Mouse (Mus musculus): ENCODE data around the gene Ensa. TPM values are rescaled to one million over a fixed set of nuclear protein-coding genes. Genes with fewer than 3 reads are reported as not detected.
"Not testable (repeated sequence)": the region's sequence is repeated elsewhere in the genome, so short reads cannot be mapped to it uniquely, and the experiment has no call there.

The Ensa gene
- polyA plus RNA-seq, 1 experiment from 2014 or later, result 53.8 TPM

DNA sequence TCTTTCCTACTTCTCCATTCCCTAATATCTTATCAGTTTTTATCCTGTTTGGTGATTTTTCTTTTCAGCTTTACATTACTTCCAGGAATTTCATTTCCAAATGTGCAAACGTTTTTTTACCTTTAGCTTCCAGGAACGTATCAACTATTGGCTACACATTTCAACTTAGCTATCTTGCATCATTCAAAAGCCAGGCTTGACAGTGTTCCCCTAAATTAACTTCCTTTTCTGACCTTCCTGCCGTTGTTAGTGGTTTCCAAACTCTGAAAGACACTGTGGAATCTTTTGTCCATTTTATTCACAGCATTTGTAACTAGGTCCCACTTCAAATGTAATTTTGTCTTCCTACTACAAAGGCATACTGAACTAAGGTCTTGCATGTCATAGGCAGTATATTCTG, 15.6 kb upstream of the Ensa start:
- Histone ChIP-seq H3K4me3 (replicated peaks; ENCODE audit: low read depth, low read length) (no peak overlapping the region), H3K4me1 (replicated peaks; ENCODE audit: insufficient read depth, low read length) (no peaks in the 10 kb centered on the region), H3K27me3 (ENCODE audit: insufficient read depth, low read length) (no peaks in the 10 kb centered on the region), H3K36me3 (ENCODE audit: insufficient read depth, low read length) (peaks cover 24% of the 10 kb centered on the region), H3K9ac (ENCODE audit: low read depth, low read length) (no peak overlapping the region), H3K4me2 (ENCODE audit: low read length) (no peak overlapping the region), H3K27ac (no peak overlapping the region), H3K9me3 (replicated peaks; ENCODE audit: low read length) (no peaks in the 10 kb centered on the region)
- no peak for TF ChIP-seq CTCF (IDR thresholded peaks at IDR 0.05; ENCODE audit: low read depth)
- ATAC-seq (replicated peaks; ENCODE audit: low FRiP score, low read depth) (no peak), DNase-seq (ENCODE audit: low spot score) (no peak)
- WGBS, result 77% methylated on average over 3 of the region's 3 CpGs

DNA sequence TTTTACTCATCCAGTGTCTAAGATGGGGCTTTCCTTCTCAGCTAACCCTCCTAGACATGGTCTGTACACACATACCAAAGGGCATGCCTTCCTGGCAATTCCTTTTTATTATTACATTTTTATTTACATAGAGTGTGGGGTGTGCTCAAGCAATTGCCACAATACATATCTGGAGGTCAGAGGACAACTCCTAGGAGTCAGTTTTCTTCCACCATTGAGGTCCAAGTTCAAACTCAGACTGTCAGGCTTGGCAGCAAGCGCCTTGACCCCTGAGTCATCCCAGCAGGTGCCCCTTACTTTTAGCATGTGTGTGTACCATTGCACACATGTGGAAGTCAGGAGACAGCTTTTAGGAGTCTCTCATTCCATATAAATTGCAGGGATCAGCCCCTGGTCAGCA, 10.8 kb upstream of the Ensa start:
- Histone ChIP-seq H3K4me2 (ENCODE audit: low read length) (no peak overlapping the region), H3K27ac (no peak overlapping the region), H3K4me1 (replicated peaks; ENCODE audit: insufficient read depth, low read length) (no peaks in the 10 kb centered on the region), H3K36me3 (ENCODE audit: insufficient read depth, low read length) (peaks cover 19% of the 10 kb centered on the region), H3K27me3 (ENCODE audit: insufficient read depth, low read length) (no peaks in the 10 kb centered on the region), H3K9me3 (replicated peaks; ENCODE audit: low read length) (no peaks in the 10 kb centered on the region), H3K9ac (ENCODE audit: low read depth, low read length) (no peak overlapping the region), H3K4me3 (replicated peaks; ENCODE audit: low read depth, low read length) (no peak overlapping the region)
- 94% methylated on average over 1 of the region's 1 CpGs for WGBS
- no peak for ATAC-seq (replicated peaks; ENCODE audit: low FRiP score, low read depth)
- no peak for DNase-seq (ENCODE audit: low spot score)
- no peak for TF ChIP-seq CTCF (IDR thresholded peaks at IDR 0.05; ENCODE audit: low read depth)

DNA sequence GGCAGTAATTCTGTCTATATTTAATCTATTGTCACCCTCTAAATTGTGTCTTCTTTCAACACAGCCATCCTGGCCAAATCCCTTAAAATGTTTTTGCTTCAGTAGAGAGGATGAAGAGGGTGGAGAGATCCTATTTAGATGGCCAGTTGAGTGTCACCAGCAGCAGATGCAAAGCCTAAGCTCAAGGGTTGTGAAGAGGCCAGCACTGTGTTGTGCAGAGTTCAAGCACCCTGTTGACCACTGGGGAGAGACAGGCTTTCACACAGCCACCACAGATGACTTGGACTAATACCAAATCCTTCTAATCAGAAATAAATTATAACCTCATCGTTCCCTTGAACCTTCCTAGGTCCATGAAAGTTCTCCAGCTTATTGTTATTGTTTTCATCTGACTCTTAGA, 6.3 kb upstream of the Ensa start:
- ATAC-seq (replicated peaks; ENCODE audit: low FRiP score, low read depth) (no peak), DNase-seq (ENCODE audit: low spot score) (no peak)
- H3K27ac ChIP-seq, result no peak overlapping the region
- H3K4me1 ChIP-seq (replicated peaks; ENCODE audit: insufficient read depth, low read length), result no peaks in the 10 kb centered on the region
- peaks cover 13% of the 10 kb centered on the region for H3K36me3 ChIP-seq (ENCODE audit: insufficient read depth, low read length)
- H3K9me3 ChIP-seq (replicated peaks; ENCODE audit: low read length), result no peaks in the 10 kb centered on the region
- no peak overlapping the region for H3K4me2 ChIP-seq (ENCODE audit: low read length)
- TF ChIP-seq CTCF (IDR thresholded peaks at IDR 0.05; ENCODE audit: low read depth), result no peak
- WGBS, result 63% methylated on average over 1 of the region's 1 CpGs
- H3K27me3 ChIP-seq (ENCODE audit: insufficient read depth, low read length), result no peaks in the 10 kb centered on the region
- no peak overlapping the region for H3K9ac ChIP-seq (ENCODE audit: low read depth, low read length)
- H3K4me3 ChIP-seq (replicated peaks; ENCODE audit: low read depth, low read length), result no peak overlapping the region

DNA sequence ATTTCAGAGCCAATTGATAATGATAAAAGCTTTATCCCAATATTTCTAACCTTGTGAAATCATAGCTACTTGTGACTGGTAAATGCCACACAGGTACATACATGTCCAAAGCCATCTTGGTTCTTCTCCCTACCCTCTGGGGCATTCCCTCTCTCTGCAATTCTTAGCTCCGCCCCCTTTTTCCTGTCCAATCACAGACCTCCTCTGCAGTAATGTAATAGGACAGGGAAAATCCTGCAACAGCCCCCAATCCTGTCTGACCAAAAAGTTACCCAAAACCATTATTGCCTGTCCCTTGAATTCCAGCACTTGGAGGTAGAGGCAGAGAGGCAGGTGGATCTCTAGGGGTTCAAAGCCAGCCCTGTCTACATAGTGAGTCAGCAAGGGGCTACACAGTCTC, 3.6 kb upstream of the Ensa start:
- H3K4me3 ChIP-seq (replicated peaks; ENCODE audit: low read depth, low read length), result no peak overlapping the region
- H3K4me2 ChIP-seq (ENCODE audit: low read length), result no peak overlapping the region
- H3K4me1 ChIP-seq (replicated peaks; ENCODE audit: insufficient read depth, low read length), result peaks cover 5% of the 10 kb centered on the region
- no peaks in the 10 kb centered on the region for H3K9me3 ChIP-seq (replicated peaks; ENCODE audit: low read length)
- no peak overlapping the region for H3K27ac ChIP-seq
- ATAC-seq (replicated peaks; ENCODE audit: low FRiP score, low read depth), result no peak
- 81% methylated on average over 1 of the region's 1 CpGs for WGBS
- no peak for DNase-seq (ENCODE audit: low spot score)
- H3K36me3 ChIP-seq (ENCODE audit: insufficient read depth, low read length), result peaks cover 13% of the 10 kb centered on the region
- TF ChIP-seq CTCF (IDR thresholded peaks at IDR 0.05; ENCODE audit: low read depth), result no peak
- no peak overlapping the region for H3K9ac ChIP-seq (ENCODE audit: low read depth, low read length)
- no peaks in the 10 kb centered on the region for H3K27me3 ChIP-seq (ENCODE audit: insufficient read depth, low read length)

DNA sequence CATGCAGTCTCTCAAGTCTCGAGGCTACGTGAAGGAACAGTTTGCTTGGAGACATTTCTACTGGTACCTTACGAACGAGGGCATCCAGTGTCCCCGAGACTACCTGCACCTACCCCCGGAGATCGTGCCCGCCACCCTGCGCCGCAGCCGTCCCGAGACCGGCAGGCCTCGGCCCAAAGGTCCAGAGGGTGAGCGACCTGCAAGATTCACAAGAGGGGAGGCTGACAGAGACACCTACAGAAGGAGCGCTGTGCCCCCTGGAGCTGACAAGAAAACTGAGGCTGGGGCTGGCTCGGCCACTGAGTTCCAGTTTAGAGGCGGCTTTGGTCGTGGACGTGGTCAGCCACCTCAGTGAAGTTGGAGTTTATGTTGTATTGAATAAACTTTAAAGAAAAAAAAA, 2.4 kb upstream of the Ensa start:
- ATAC-seq (replicated peaks; ENCODE audit: low FRiP score, low read depth); H3K36me3 ChIP-seq (ENCODE audit: insufficient read depth, low read length); DNase-seq (ENCODE audit: low spot score); H3K4me1 ChIP-seq (replicated peaks; ENCODE audit: insufficient read depth, low read length); H3K27me3 ChIP-seq (ENCODE audit: insufficient read depth, low read length); H3K9me3 ChIP-seq (replicated peaks; ENCODE audit: low read length); H3K27ac ChIP-seq; H3K4me2 ChIP-seq (ENCODE audit: low read length); H3K9ac ChIP-seq (ENCODE audit: low read depth, low read length); H3K4me3 ChIP-seq (replicated peaks; ENCODE audit: low read depth, low read length): not testable (repeated sequence)
- 97% methylated on average over 20 of the region's 20 CpGs for WGBS

DNA sequence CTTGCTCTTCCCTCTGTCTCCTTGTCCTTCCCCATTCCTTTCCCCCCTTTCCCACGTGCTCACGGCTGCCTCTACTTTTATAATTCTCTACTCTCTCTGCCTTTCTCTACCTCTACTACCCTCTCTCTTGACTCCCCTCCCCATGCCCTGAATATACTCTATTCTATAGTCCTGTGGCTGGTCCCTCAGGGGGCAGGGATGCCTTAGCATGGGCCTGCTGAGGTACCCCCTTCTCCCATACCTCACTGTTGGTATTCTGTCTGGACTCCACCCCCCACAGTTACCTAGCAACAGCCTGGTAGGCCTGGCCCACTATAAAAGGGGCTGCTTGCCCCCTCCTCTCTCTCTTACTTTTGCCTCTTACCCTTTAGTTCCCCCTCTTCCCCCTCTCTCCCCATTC, 1.2 kb upstream of the Ensa start:
- Histone ChIP-seq H3K4me2 (ENCODE audit: low read length) (no peak overlapping the region), H3K4me1 (replicated peaks; ENCODE audit: insufficient read depth, low read length) (peaks cover 5% of the 10 kb centered on the region), H3K9ac (ENCODE audit: low read depth, low read length) (no peak overlapping the region), H3K4me3 (replicated peaks; ENCODE audit: low read depth, low read length) (no peak overlapping the region), H3K36me3 (ENCODE audit: insufficient read depth, low read length) (peaks cover 13% of the 10 kb centered on the region), H3K9me3 (replicated peaks; ENCODE audit: low read length) (no peaks in the 10 kb centered on the region), H3K27ac (no peak overlapping the region), H3K27me3 (ENCODE audit: insufficient read depth, low read length) (no peaks in the 10 kb centered on the region)
- ATAC-seq (replicated peaks; ENCODE audit: low FRiP score, low read depth) (no peak), DNase-seq (ENCODE audit: low spot score) (no peak)
- 61% methylated on average over 2 of the region's 2 CpGs for WGBS
- TF ChIP-seq CTCF (IDR thresholded peaks at IDR 0.05; ENCODE audit: low read depth), result no peak

DNA sequence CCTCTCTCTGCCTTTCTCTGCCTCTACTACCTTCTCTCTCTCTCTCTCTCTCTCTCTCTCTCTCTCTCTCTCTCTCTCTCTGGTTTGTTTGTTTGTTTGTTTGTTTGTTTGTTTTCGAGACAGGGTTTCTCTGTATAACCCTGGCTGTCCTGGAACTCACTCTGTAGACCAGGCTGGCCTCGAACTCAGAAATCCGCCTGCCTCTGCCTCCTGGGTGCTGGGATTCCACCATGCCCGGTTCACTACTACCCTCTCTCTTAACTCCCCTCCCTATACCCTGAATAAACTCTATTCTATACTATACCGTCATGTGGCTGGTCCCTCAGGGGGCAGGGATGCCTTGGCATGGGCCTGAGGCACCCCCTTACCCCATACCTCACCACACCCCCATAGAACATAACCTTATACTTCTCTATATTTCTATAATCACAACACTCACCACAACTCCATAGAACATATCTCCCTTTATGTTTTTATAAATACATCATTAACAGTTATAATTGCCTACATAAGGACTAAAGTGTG, 740 bp upstream of the Ensa start:
- ATAC-seq (replicated peaks; ENCODE audit: low FRiP score, low read depth); H3K9ac ChIP-seq (ENCODE audit: low read depth, low read length); H3K4me1 ChIP-seq (replicated peaks; ENCODE audit: insufficient read depth, low read length); DNase-seq (ENCODE audit: low spot score); H3K27me3 ChIP-seq (ENCODE audit: insufficient read depth, low read length); H3K9me3 ChIP-seq (replicated peaks; ENCODE audit: low read length): not testable (repeated sequence)
- WGBS, result 76% methylated on average over 5 of the region's 5 CpGs
- Histone ChIP-seq H3K4me3 (replicated peaks; ENCODE audit: low read depth, low read length) (0 out of 2 replicates have a peak overlapping the region, but pooled peaks have one; percentile 70), H3K4me2 (ENCODE audit: low read length) (peak overlapping the region; percentile 51), H3K27ac (peak overlapping the region; percentile 62), H3K36me3 (ENCODE audit: insufficient read depth, low read length) (peaks cover 18% of the 10 kb centered on the region)
